Mouse (Mus musculus) spleen, adult 2 months (tissue): ENCODE data around the gene Tgif1.

Experiments used
- CTCF ChIP-seq: fragments of 200-500 bp; IDR thresholded peaks from 2 replicates; pipeline ENCODE4 v1.5.1; 2011; ENCODE audit warnings: mild to moderate bottlenecking, inconsistent platforms; ENCODE audit not compliant: insufficient read depth, insufficient read length, insufficient replicate concordance; ENCODE audit errors: extremely low read depth
- POLR2A ChIP-seq: fragments of 200-500 bp; IDR thresholded peaks from 2 replicates; pipeline ENCODE4 v1.6.1; 2011; ENCODE audit warnings: low read depth, low read length, inconsistent platforms

GRCm38 (mm10) chr17:70848511-70849398, 4.6 kb downstream of the Tgif1 start:
- TF ChIP-seq CTCF = no peak
- no peak for TF ChIP-seq POLR2A
